Mouse (Mus musculus) small intestine, adult 2 months (tissue): ENCODE results near the gene Mdm4.

ENCODE experiments used
- CTCF ChIP-seq: fragments of 200-500 bp; IDR thresholded peaks from 2 replicates; pipeline ENCODE4 v1.5.1; 2012; ENCODE audit warnings: low read depth, mild to moderate bottlenecking, control low read depth, inconsistent platforms, low read length, moderate library complexity, mixed read lengths; ENCODE audit not compliant: insufficient replicate concordance, insufficient read length; ENCODE audit errors: extremely low read depth
- POLR2A ChIP-seq: fragments of 200-500 bp; IDR thresholded peaks from 2 replicates; pipeline ENCODE4 v1.6.1; 2012; ENCODE audit warnings: low read depth, mild to moderate bottlenecking, control low read depth, inconsistent platforms, low read length, moderate library complexity

DNA sequence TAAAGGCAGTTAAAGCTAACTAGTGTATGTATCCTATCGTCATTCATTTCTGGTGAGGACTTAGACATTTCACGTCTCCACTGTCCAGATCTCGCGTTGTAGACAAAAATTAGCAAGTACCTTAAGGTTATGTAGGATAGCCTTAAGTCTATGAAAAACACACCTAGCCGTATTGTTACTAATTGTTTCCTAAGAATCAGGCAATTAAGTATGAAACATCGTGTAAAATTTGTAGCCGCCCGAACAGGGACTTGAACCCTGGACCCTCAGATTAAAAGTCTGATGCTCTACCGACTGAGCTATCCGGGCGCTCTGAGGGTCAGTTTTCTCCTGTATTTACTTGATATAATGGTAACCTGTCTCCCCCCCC is 3.7 kb upstream of the Mdm4 start:
- TF ChIP-seq POLR2A (no peak), CTCF (no peak)
